Mouse (Mus musculus) testis, adult 2 months (tissue): ENCODE data around the gene Fzd10. TPM values are rescaled to one million over a fixed set of nuclear protein-coding genes. Genes with fewer than 3 reads are reported as not detected.

ENCODE experiments used
- H3K27ac ChIP-seq: fragments of 200-500 bp; 2 replicates; pipeline ENCODE4 v1.5.1; 2012; ENCODE audit warnings: low read depth, low read length; ENCODE audit not compliant: control insufficient read depth, insufficient read depth
- H3K27me3 ChIP-seq: fragments of 200-500 bp; 2 replicates; pipeline ENCODE4 v1.6.1; 2012; ENCODE audit warnings: mild to moderate bottlenecking, low read length, moderate library complexity; ENCODE audit not compliant: control insufficient read depth, insufficient read depth
- H3K36me3 ChIP-seq: fragments of 200-500 bp; 2 replicates; pipeline ENCODE4 v1.6.1; 2012; ENCODE audit warnings: mild to moderate bottlenecking, low read length; ENCODE audit not compliant: control insufficient read depth, insufficient read depth
- H3K4me1 ChIP-seq: fragments of 200-500 bp; 2 replicates; pipeline ENCODE4 v1.6.1; 2012; ENCODE audit warnings: low read length; ENCODE audit not compliant: control insufficient read depth, insufficient read depth
- H3K4me3 ChIP-seq: fragments of 200-500 bp; 2 replicates; pipeline ENCODE4 v1.5.1; 2012; ENCODE audit warnings: low read depth, mild to moderate bottlenecking, low read length, moderate library complexity, mixed read lengths; ENCODE audit not compliant: control insufficient read depth
- CTCF ChIP-seq: fragments of 200-500 bp; IDR thresholded peaks from 2 replicates; pipeline ENCODE4 v1.5.1; 2012; ENCODE audit warnings: low read depth, mild to moderate bottlenecking, inconsistent platforms, low read length, moderate library complexity; ENCODE audit not compliant: control insufficient read depth, insufficient read depth, insufficient replicate concordance
- POLR2A ChIP-seq: fragments of 200-500 bp; IDR thresholded peaks from 2 replicates; pipeline ENCODE4 v1.6.1; 2012; ENCODE audit warnings: low read depth, mild to moderate bottlenecking, inconsistent platforms, low read length, moderate library complexity; ENCODE audit not compliant: control insufficient read depth
- polyA plus RNA-seq: library from polyadenylated mRNA; depleted of rRNA; stranded (reverse); fragments of >200 nt; gene quantifications from 2 replicates; pipeline ENCODE4 v1.2.3, GENCODE M21; 2012; rRNA removed

Gene Fzd10
- polyA plus RNA-seq, 1 experiment: 0.19 TPM

GRCm38 (mm10) chr5:128637071-128638015 is 36.7 kb downstream of the Fzd10 start:
- no peak overlapping the region for H3K27ac ChIP-seq
- no peaks in the 10 kb centered on the region for H3K36me3 ChIP-seq
- H3K4me3 ChIP-seq: no peak overlapping the region
- peak; percentile 69; the same call in 1 of the 2 replicates for TF ChIP-seq CTCF
- TF ChIP-seq POLR2A: no peak
- H3K4me1 ChIP-seq: peaks cover 4% of the 10 kb centered on the region
- no peaks in the 10 kb centered on the region for H3K27me3 ChIP-seq

- Histone ChIP-seq H3K4me1 (peaks cover 4% of the 10 kb centered on the region), H3K4me3 (no peak overlapping the region), H3K36me3 (no peaks in the 10 kb centered on the region), H3K27me3 (no peaks in the 10 kb centered on the region), H3K27ac (no peak overlapping the region)
- TF ChIP-seq CTCF (no peak), POLR2A (no peak)
Measured at GRCm38 (mm10) chr5:128638716-128639115, 38.1 kb downstream of the Fzd10 start.

GRCm38 (mm10) chr5:128643065-128643464 is 42.4 kb downstream of the Fzd10 start:
- no peaks in the 10 kb centered on the region for H3K36me3 ChIP-seq
- H3K4me3 ChIP-seq: no peak overlapping the region
- no peaks in the 10 kb centered on the region for H3K27me3 ChIP-seq
- no peak overlapping the region for H3K27ac ChIP-seq
- H3K4me1 ChIP-seq: no peaks in the 10 kb centered on the region
- no peak for TF ChIP-seq POLR2A
- no peak for TF ChIP-seq CTCF

GRCm38 (mm10) chr5:128645720-128646119 is 45.1 kb downstream of the Fzd10 start:
- no peak overlapping the region for H3K4me3 ChIP-seq
- no peaks in the 10 kb centered on the region for H3K36me3 ChIP-seq
- no peak overlapping the region for H3K27ac ChIP-seq
- no peaks in the 10 kb centered on the region for H3K4me1 ChIP-seq
- H3K27me3 ChIP-seq: no peaks in the 10 kb centered on the region
- TF ChIP-seq POLR2A: no peak
- no peak for TF ChIP-seq CTCF

- Histone ChIP-seq H3K36me3 (no peaks in the 10 kb centered on the region), H3K4me3 (no peak overlapping the region), H3K27me3 (no peaks in the 10 kb centered on the region), H3K27ac (no peak overlapping the region), H3K4me1 (no peaks in the 10 kb centered on the region)
- TF ChIP-seq POLR2A (no peak), CTCF (no peak)
Measured at GRCm38 (mm10) chr5:128646286-128646685, 45.6 kb downstream of the Fzd10 start.

GRCm38 (mm10) chr5:128647221-128647730 is 46.6 kb downstream of the Fzd10 start:
- H3K4me3 ChIP-seq: no peak overlapping the region
- H3K27me3 ChIP-seq: no peaks in the 10 kb centered on the region
- no peak for TF ChIP-seq POLR2A
- no peak for TF ChIP-seq CTCF
- no peak overlapping the region for H3K27ac ChIP-seq
- H3K4me1 ChIP-seq: no peaks in the 10 kb centered on the region
- no peaks in the 10 kb centered on the region for H3K36me3 ChIP-seq

GRCm38 (mm10) chr5:128649336-128649897 is 48.8 kb downstream of the Fzd10 start:
- Histone ChIP-seq H3K36me3 (no peaks in the 10 kb centered on the region), H3K27me3 (no peaks in the 10 kb centered on the region), H3K4me1 (no peaks in the 10 kb centered on the region), H3K27ac (no peak overlapping the region), H3K4me3 (no peak overlapping the region)
- no peak for TF ChIP-seq POLR2A
- no peak for TF ChIP-seq CTCF

Other genes with a start within 250 kb of the Fzd10 start
- 0.04 TPM in 2 replicates for gene Tmem132d, start 167.8 kb upstream of the Fzd10 start, polyA plus RNA-seq
- gene Piwil1, start 101.7 kb downstream of the Fzd10 start, polyA plus RNA-seq: 247 and 266 TPM in 2 replicates